Mouse (Mus musculus) midbrain, embryonic 10.5 days (tissue): ENCODE data around the gene Tacc3. TPM values are rescaled to one million over a fixed set of nuclear protein-coding genes. Genes with fewer than 3 reads are reported as not detected.

Experiments used
- DNase-seq: peaks from one replicate; pipeline ENCODE4 v3.0.0-alpha.2; 2017; ENCODE audit warnings: low spot score
- H3K27ac ChIP-seq: fragments of 300-500 bp; sonication (generic); replicated peaks from 2 replicates; pipeline ENCODE4 v1.5.1; 2016; ENCODE audit warnings: mild to moderate bottlenecking
- H3K27me3 ChIP-seq: fragments of 300-500 bp; sonication (generic); 2 replicates; pipeline ENCODE4 v1.6.1; 2016; ENCODE audit warnings: low read depth, mild to moderate bottlenecking; ENCODE audit not compliant: poor library complexity, severe bottlenecking
- H3K36me3 ChIP-seq: fragments of 300-500 bp; sonication (generic); 2 replicates; pipeline ENCODE4 v1.6.1; 2016; ENCODE audit warnings: mild to moderate bottlenecking, moderate library complexity
- H3K4me1 ChIP-seq: fragments of 300-500 bp; sonication (generic); 2 replicates; pipeline ENCODE4 v1.6.1; 2016
- H3K4me3 ChIP-seq: fragments of 300-500 bp; sonication (generic); 2 replicates; pipeline ENCODE4 v1.5.1; 2016; ENCODE audit warnings: mild to moderate bottlenecking, moderate library complexity
- H3K9me3 ChIP-seq: fragments of 300-500 bp; sonication (generic); replicated peaks from 2 replicates; pipeline ENCODE4 v1.6.1; 2016; ENCODE audit warnings: mild to moderate bottlenecking
- WGBS: fragments of 180-500 bp; shearing (Covaris S2); methylation state at CpG from one replicate; pipeline ENCODE4 v1.1.7; 2016; 5-methylcytosine and 5-hydroxymethylcytosine counted together
- polyA plus RNA-seq: library from polyadenylated mRNA; unstranded; fragments of >200 nt; fragmentation: Nextera tagmentation; extraction: Ambion mirVana; gene quantifications from 2 replicates; pipeline ENCODE4 v1.2.1, GENCODE M21; 2016

Tacc3 gene
- polyA plus RNA-seq, 1 experiment from 2014 or later: 336 TPM

GRCm38 (mm10) chr5:33700010-33700409, 42.1 kb downstream of the Tacc3 start:
- peak overlapping the region; percentile 94 for H3K27ac ChIP-seq
- peaks cover 100% of the 10 kb centered on the region for H3K4me1 ChIP-seq
- no peaks in the 10 kb centered on the region for H3K9me3 ChIP-seq
- DNase-seq: no peak
- no peak overlapping the region for H3K4me3 ChIP-seq
- no peaks in the 10 kb centered on the region for H3K36me3 ChIP-seq
- peaks cover 94% of the 10 kb centered on the region for H3K27me3 ChIP-seq
- 54% methylated on average over 13 of the region's 13 CpGs for WGBS

- Histone ChIP-seq H3K4me1 (peaks cover 100% of the 10 kb centered on the region), H3K27ac (peak overlapping the region; percentile 72), H3K4me3 (no peak overlapping the region), H3K9me3 (no peaks in the 10 kb centered on the region), H3K36me3 (no peaks in the 10 kb centered on the region), H3K27me3 (peaks cover 88% of the 10 kb centered on the region)
- no peak for DNase-seq
- WGBS: 86% methylated on average over 11 of the region's 11 CpGs
Observed at GRCm38 (mm10) chr5:33701832-33702231, 43.9 kb downstream of the Tacc3 start.

- H3K27me3 ChIP-seq: peaks cover 88% of the 10 kb centered on the region
- peak overlapping the region; percentile 37 for H3K4me3 ChIP-seq
- no peaks in the 10 kb centered on the region for H3K36me3 ChIP-seq
- no peaks in the 10 kb centered on the region for H3K9me3 ChIP-seq
- H3K4me1 ChIP-seq: peaks cover 96% of the 10 kb centered on the region
- WGBS: 38% methylated on average over 8 of the region's 8 CpGs
- H3K27ac ChIP-seq: peak overlapping the region; percentile 90
- no peak for DNase-seq
Observed at GRCm38 (mm10) chr5:33703999-33704398, 46.1 kb downstream of the Tacc3 start.

GRCm38 (mm10) chr5:33704945-33705611, 47.1 kb downstream of the Tacc3 start:
- under 1% methylated on average over 11 of the region's 11 CpGs for WGBS
- Histone ChIP-seq H3K36me3 (no peaks in the 10 kb centered on the region), H3K4me3 (peak overlapping the region; percentile 37), H3K27ac (peak overlapping the region; percentile 90), H3K9me3 (no peaks in the 10 kb centered on the region), H3K4me1 (peaks cover 90% of the 10 kb centered on the region), H3K27me3 (peaks cover 88% of the 10 kb centered on the region)
- DNase-seq: peak; percentile 94

- peaks cover 83% of the 10 kb centered on the region for H3K4me1 ChIP-seq
- no peaks in the 10 kb centered on the region for H3K36me3 ChIP-seq
- H3K9me3 ChIP-seq: no peaks in the 10 kb centered on the region
- peak overlapping the region; percentile 37 for H3K4me3 ChIP-seq
- peaks cover 88% of the 10 kb centered on the region for H3K27me3 ChIP-seq
- 14% methylated on average over 9 of the region's 9 CpGs for WGBS
- DNase-seq: no peak
- peak overlapping the region; percentile 90 for H3K27ac ChIP-seq
Observed at GRCm38 (mm10) chr5:33705612-33706349, 47.9 kb downstream of the Tacc3 start.

- Histone ChIP-seq H3K4me1 (peaks cover 78% of the 10 kb centered on the region), H3K36me3 (no peaks in the 10 kb centered on the region), H3K9me3 (no peaks in the 10 kb centered on the region), H3K27ac (peak overlapping the region; percentile 90), H3K27me3 (peaks cover 88% of the 10 kb centered on the region), H3K4me3 (peak overlapping the region; percentile 37)
- 90% methylated on average over 1 of the region's 1 CpGs for WGBS
- no peak for DNase-seq
Observed at GRCm38 (mm10) chr5:33706350-33706629, 48.4 kb downstream of the Tacc3 start.

- H3K4me1 ChIP-seq: peaks cover 69% of the 10 kb centered on the region
- H3K27ac ChIP-seq: peak overlapping the region; percentile 90
- no peak overlapping the region for H3K4me3 ChIP-seq
- H3K9me3 ChIP-seq: no peaks in the 10 kb centered on the region
- H3K36me3 ChIP-seq: no peaks in the 10 kb centered on the region
- H3K27me3 ChIP-seq: peaks cover 88% of the 10 kb centered on the region
- DNase-seq: no peak
- WGBS: 69% methylated on average over 4 of the region's 4 CpGs
Observed at GRCm38 (mm10) chr5:33707163-33707562, 49.2 kb downstream of the Tacc3 start.

- no peak for DNase-seq
- Histone ChIP-seq H3K9me3 (no peaks in the 10 kb centered on the region), H3K4me1 (peaks cover 55% of the 10 kb centered on the region), H3K27ac (peak overlapping the region; percentile 43; the same call in 1 of the 2 replicates), H3K27me3 (peaks cover 88% of the 10 kb centered on the region), H3K4me3 (no peak overlapping the region), H3K36me3 (no peaks in the 10 kb centered on the region)
- 27% methylated on average over 2 of the region's 2 CpGs for WGBS
Observed at GRCm38 (mm10) chr5:33709037-33709436, 51.1 kb downstream of the Tacc3 start.

- Histone ChIP-seq H3K4me3 (no peak overlapping the region), H3K4me1 (peaks cover 52% of the 10 kb centered on the region), H3K36me3 (no peaks in the 10 kb centered on the region), H3K27ac (peak overlapping the region; percentile 59; the same call in 1 of the 2 replicates), H3K9me3 (no peaks in the 10 kb centered on the region), H3K27me3 (peaks cover 99% of the 10 kb centered on the region)
- no peak for DNase-seq
- WGBS: 87% methylated on average over 2 of the region's 2 CpGs
Observed at GRCm38 (mm10) chr5:33712550-33712949, 54.6 kb downstream of the Tacc3 start.

GRCm38 (mm10) chr5:33715182-33715581, 57.3 kb downstream of the Tacc3 start:
- Histone ChIP-seq H3K36me3 (no peaks in the 10 kb centered on the region), H3K27ac (peak overlapping the region; percentile 69), H3K4me1 (peaks cover 55% of the 10 kb centered on the region), H3K27me3 (peaks cover 96% of the 10 kb centered on the region), H3K4me3 (no peak overlapping the region), H3K9me3 (no peaks in the 10 kb centered on the region)
- WGBS: 40% methylated on average over 2 of the region's 2 CpGs
- peak; percentile 69 for DNase-seq

- no peak for DNase-seq
- 80% methylated on average over 6 of the region's 6 CpGs for WGBS
- H3K9me3 ChIP-seq: no peaks in the 10 kb centered on the region
- peaks cover 67% of the 10 kb centered on the region for H3K4me1 ChIP-seq
- H3K27ac ChIP-seq: no peak overlapping the region
- no peak overlapping the region for H3K4me3 ChIP-seq
- H3K27me3 ChIP-seq: peaks cover 96% of the 10 kb centered on the region
- no peaks in the 10 kb centered on the region for H3K36me3 ChIP-seq
Observed at GRCm38 (mm10) chr5:33716467-33716866, 58.5 kb downstream of the Tacc3 start.

- peaks cover 96% of the 10 kb centered on the region for H3K27me3 ChIP-seq
- 54% methylated on average over 5 of the region's 5 CpGs for WGBS
Observed at GRCm38 (mm10) chr5:33718460-33718859, 60.5 kb downstream of the Tacc3 start.

GRCm38 (mm10) chr5:33720852-33721490, 63.0 kb downstream of the Tacc3 start:
- H3K9me3 ChIP-seq: no peaks in the 10 kb centered on the region
- H3K27me3 ChIP-seq: peaks cover 96% of the 10 kb centered on the region
- WGBS: 9% methylated on average over 8 of the region's 8 CpGs
- peaks cover 88% of the 10 kb centered on the region for H3K4me1 ChIP-seq
- peak overlapping the region; percentile 92 for H3K4me3 ChIP-seq
- no peak for DNase-seq
- peaks cover 27% of the 10 kb centered on the region for H3K36me3 ChIP-seq
- peak overlapping the region; percentile 95 for H3K27ac ChIP-seq

More at GRCm38 (mm10) chr5:33718460-33718859, 60.5 kb downstream of the Tacc3 start:
- H3K9me3 ChIP-seq: no peaks in the 10 kb centered on the region
- peak overlapping the region; percentile 61 for H3K27ac ChIP-seq
- H3K4me3 ChIP-seq: no peak overlapping the region
- no peak for DNase-seq
- peaks cover 87% of the 10 kb centered on the region for H3K4me1 ChIP-seq
- H3K36me3 ChIP-seq: peaks cover 5% of the 10 kb centered on the region; the same call in 1 of the 2 replicates
